ENCODE assay signal across 16 mouse cellular contexts in genomic region chr4:133089319-133089718, GRCm38 (mm10). TPM values are rescaled to one million over a fixed set of nuclear protein-coding genes. Genes with fewer than 3 reads are reported as not detected.
DNase-seq lines count a peak whose midpoint lies in the region; ATAC-seq and TF ChIP-seq lines count a peak whose summit lies in the region.
"Had no signal": no experiment of that assay in that cellular context is flagged by ENCODE, and none has a peak within 500 bp of the region (broad histone marks: within the 10 kb centered on the region; RNA-seq: fewer than 3 reads in every experiment).

No protein-coding gene starts in this region.

- peak overlapping the region; percentile 96 for H3K27ac ChIP-seq in heart, embryonic 12.5 days (ENCODE audit: poor library complexity, severe bottlenecking)
- H3K27ac ChIP-seq in heart, adult 2 months: no peak overlapping the region
- H3K27ac ChIP-seq in kidney, embryonic 16.5 days (ENCODE audit: low read length): peak overlapping the region; percentile 93; the same call in 1 of the 2 replicates
- peak overlapping the region; percentile 58 for H3K27ac ChIP-seq in embryonic fibroblast, embryonic 13.5 days (ENCODE audit: insufficient read depth, low read length)
- peak overlapping the region; percentile 94; the same call in 1 of the 2 replicates for H3K27ac ChIP-seq in stomach, embryonic 14.5 days (ENCODE audit: low read length)
- no peak overlapping the region for H3K27ac ChIP-seq in liver, embryonic 11.5 days (ENCODE audit: low read depth, low read length)

- DNase-seq in heart, adult 2 months: no peak
- no peak for DNase-seq in kidney, postnatal 14 days
- no peak for DNase-seq in liver, embryonic 11.5 days (ENCODE audit: low spot score)
- DNase-seq: cerebellum, adult 11-12 months; kidney, postnatal 36 days; layer of hippocampus, postnatal 36 days; lung, adult 2 months; thymus, adult 18-20 months had no signal

- no peak overlapping the region for H3K4me3 ChIP-seq in heart, embryonic 12.5 days
- no peak overlapping the region for H3K4me3 ChIP-seq in heart, adult 2 months
- H3K4me3 ChIP-seq in kidney, embryonic 16.5 days (ENCODE audit: low read length): no peak overlapping the region
- H3K4me3 ChIP-seq in embryonic fibroblast, embryonic 13.5 days (ENCODE audit: insufficient read depth, low read length): no peak overlapping the region
- no peak overlapping the region for H3K4me3 ChIP-seq in stomach, embryonic 14.5 days (ENCODE audit: low read depth, low read length)
- no peak overlapping the region for H3K4me3 ChIP-seq in liver, embryonic 11.5 days (ENCODE audit: low read depth, low read length)
- H3K4me3 ChIP-seq: erythroblast, embryonic 14.5 days; myocyte had no signal

- no peaks in the 10 kb centered on the region for H3K9me3 ChIP-seq in heart, embryonic 12.5 days (replicated peaks)
- no peaks in the 10 kb centered on the region for H3K9me3 ChIP-seq in kidney, embryonic 16.5 days (ENCODE audit: low read length)
- no peaks in the 10 kb centered on the region for H3K9me3 ChIP-seq in stomach, embryonic 14.5 days (ENCODE audit: control insufficient read depth, low read depth, low read length)
- no peaks in the 10 kb centered on the region for H3K9me3 ChIP-seq in liver, embryonic 11.5 days (ENCODE audit: control insufficient read depth, low read length)

- 74% methylated on average over 9 of the region's 9 CpGs for WGBS in heart, embryonic 12.5 days
- 47% methylated on average over 9 of the region's 9 CpGs for WGBS in heart, adult 2 months
- WGBS in kidney, embryonic 16.5 days: 57% methylated on average over 9 of the region's 9 CpGs
- 65% methylated on average over 9 of the region's 9 CpGs for WGBS in stomach, embryonic 14.5 days
- 83% methylated on average over 9 of the region's 9 CpGs for WGBS in liver, embryonic 11.5 days

- no peak overlapping the region for H3K9ac ChIP-seq in heart, embryonic 12.5 days
- no peak overlapping the region for H3K9ac ChIP-seq in heart, adult 2 months (ENCODE audit: low read depth, low read length)
- no peak overlapping the region for H3K9ac ChIP-seq in kidney, embryonic 16.5 days (replicated peaks; ENCODE audit: low read length)
- H3K9ac ChIP-seq in stomach, embryonic 14.5 days (replicated peaks; ENCODE audit: low read depth, low read length): no peak overlapping the region
- no peak overlapping the region for H3K9ac ChIP-seq in liver, embryonic 11.5 days (ENCODE audit: low read depth, low read length)

- H3K79me2 ChIP-seq in heart, adult 2 months (replicated peaks; ENCODE audit: control insufficient read depth, insufficient read depth, low read length): no peaks in the 10 kb centered on the region

- no peak for TF ChIP-seq POLR2A in heart, adult 2 months (IDR thresholded peaks at IDR 0.05; ENCODE audit: insufficient read depth, low read depth, low read length)
- no peak for TF ChIP-seq POLR2A in embryonic fibroblast, embryonic 13.5 days (IDR thresholded peaks at IDR 0.05; ENCODE audit: low read depth, low read length)

- no peaks in the 10 kb centered on the region for H3K36me3 ChIP-seq in heart, embryonic 12.5 days
- H3K36me3 ChIP-seq in heart, adult 2 months (ENCODE audit: control insufficient read depth, insufficient read depth, low read length): no peaks in the 10 kb centered on the region
- H3K36me3 ChIP-seq in kidney, embryonic 16.5 days (ENCODE audit: insufficient read depth, low read length): no peaks in the 10 kb centered on the region
- H3K36me3 ChIP-seq in stomach, embryonic 14.5 days (ENCODE audit: control insufficient read depth, insufficient read depth, low read length): no peaks in the 10 kb centered on the region
- H3K36me3 ChIP-seq in liver, embryonic 11.5 days (ENCODE audit: control insufficient read depth, insufficient read depth, low read length): no peaks in the 10 kb centered on the region

- ATAC-seq in heart, embryonic 12.5 days (ENCODE audit: insufficient number of reproducible peaks, low FRiP score): no peak
- no peak for ATAC-seq in kidney, embryonic 16.5 days (ENCODE audit: low FRiP score, low TSS enrichment)
- no peak for ATAC-seq in stomach, embryonic 14.5 days (ENCODE audit: insufficient number of reproducible peaks, insufficient read depth, low FRiP score, low read depth)
- ATAC-seq in liver, embryonic 11.5 days (replicated peaks; ENCODE audit: low FRiP score): no peak
- ATAC-seq: activated CD4-positive, CD25-positive, alpha-beta regulatory T cell, adult 4 months had no signal

- intact Hi-C loops in heart, adult 2 months (cut with DNase I): no loop called here

- peaks cover 97% of the 10 kb centered on the region for H3K4me1 ChIP-seq in heart, embryonic 12.5 days (replicated peaks)
- peaks cover 44% of the 10 kb centered on the region for H3K4me1 ChIP-seq in heart, adult 2 months (ENCODE audit: control insufficient read depth, insufficient read depth, low read length)
- peaks cover 90% of the 10 kb centered on the region for H3K4me1 ChIP-seq in kidney, embryonic 16.5 days (ENCODE audit: insufficient read depth, low read length)
- H3K4me1 ChIP-seq in embryonic fibroblast, embryonic 13.5 days (ENCODE audit: control insufficient read depth, insufficient read depth, low read length): peaks cover 42% of the 10 kb centered on the region
- H3K4me1 ChIP-seq in stomach, embryonic 14.5 days (ENCODE audit: control insufficient read depth, insufficient read depth, low read length): peaks cover 86% of the 10 kb centered on the region
- H3K4me1 ChIP-seq in liver, embryonic 11.5 days (replicated peaks; ENCODE audit: control insufficient read depth, insufficient read depth, low read length): peaks cover 69% of the 10 kb centered on the region

- TF ChIP-seq EP300 in heart, adult 2 months (IDR thresholded peaks at IDR 0.05; ENCODE audit: insufficient read depth, low read depth, low read length): no peak

- H3K27me3 ChIP-seq in heart, embryonic 12.5 days (replicated peaks): no peaks in the 10 kb centered on the region
- H3K27me3 ChIP-seq in heart, adult 2 months (ENCODE audit: control insufficient read depth, insufficient read depth, low read length): no peaks in the 10 kb centered on the region
- no peaks in the 10 kb centered on the region for H3K27me3 ChIP-seq in kidney, embryonic 16.5 days (ENCODE audit: insufficient read depth, low read length)
- no peaks in the 10 kb centered on the region for H3K27me3 ChIP-seq in stomach, embryonic 14.5 days (ENCODE audit: control insufficient read depth, insufficient read depth, low read length)
- H3K27me3 ChIP-seq in liver, embryonic 11.5 days (replicated peaks; ENCODE audit: control insufficient read depth, insufficient read depth, low read length): peaks cover 39% of the 10 kb centered on the region

- no peak for TF ChIP-seq CTCF in heart, adult 2 months (IDR thresholded peaks at IDR 0.05)
- TF ChIP-seq CTCF in embryonic fibroblast, embryonic 13.5 days (IDR thresholded peaks at IDR 0.05; ENCODE audit: borderline replicate concordance, insufficient read depth, low read length): no peak

- no peak overlapping the region for H3K4me2 ChIP-seq in heart, embryonic 12.5 days
- no peak overlapping the region for H3K4me2 ChIP-seq in kidney, embryonic 16.5 days (replicated peaks; ENCODE audit: low read depth, low read length)
- H3K4me2 ChIP-seq in stomach, embryonic 14.5 days (replicated peaks; ENCODE audit: low read depth, low read length): no peak overlapping the region
- no peak overlapping the region for H3K4me2 ChIP-seq in liver, embryonic 11.5 days
- H3K4me2 ChIP-seq: midbrain, embryonic 11.5 days had no signal

RNA-seq across cellular contexts. Expression of gene Wasf2, which starts 41.0 kb away (rescaled TPM):
- polyA plus RNA-seq in heart, embryonic 12.5 days (2016; fragmentation: Nextera tagmentation; extraction: Ambion mirVana): 68.5 and 70.1 TPM in 2 replicates
- 10 to 100 TPM; 77.5 to 83.8 TPM for total RNA-seq in heart, adult 2 months (2021)
- 34.6 and 39.7 TPM in 2 replicates for polyA plus RNA-seq in heart, adult 2 months (2012; rRNA removed)
- polyA plus RNA-seq in kidney, embryonic 16.5 days (2015; fragmentation: Nextera tagmentation; extraction: Ambion mirVana): 77.4 and 102 TPM in 2 replicates
- polyA plus RNA-seq in embryonic fibroblast, embryonic 13.5 days (2011; ENCODE audit: insufficient read length, low read depth, missing spikeins): 101 and 107 TPM in 2 replicates
- polyA plus RNA-seq in stomach, embryonic 14.5 days (2014; fragmentation: Nextera tagmentation; extraction: Ambion mirVana): 120 and 124 TPM in 2 replicates
- 32.1 and 42.2 TPM in 2 replicates for polyA plus RNA-seq in liver, embryonic 11.5 days (2014; fragmentation: Nextera tagmentation; extraction: Ambion mirVana)

Comparison
In these comparisons a context has a peak if more than half of its experiments do, and no peak if none do; other contexts are left out.
1. H3K27ac ChIP-seq: peak in heart, embryonic 12.5 days (single experiment), kidney, embryonic 16.5 days (single experiment), embryonic fibroblast, embryonic 13.5 days (single experiment) and stomach, embryonic 14.5 days (single experiment); none in heart, adult 2 months (single experiment) and liver, embryonic 11.5 days (single experiment).